8 mouse cellular contexts compared by ENCODE assay signal in the genomic region with DNA sequence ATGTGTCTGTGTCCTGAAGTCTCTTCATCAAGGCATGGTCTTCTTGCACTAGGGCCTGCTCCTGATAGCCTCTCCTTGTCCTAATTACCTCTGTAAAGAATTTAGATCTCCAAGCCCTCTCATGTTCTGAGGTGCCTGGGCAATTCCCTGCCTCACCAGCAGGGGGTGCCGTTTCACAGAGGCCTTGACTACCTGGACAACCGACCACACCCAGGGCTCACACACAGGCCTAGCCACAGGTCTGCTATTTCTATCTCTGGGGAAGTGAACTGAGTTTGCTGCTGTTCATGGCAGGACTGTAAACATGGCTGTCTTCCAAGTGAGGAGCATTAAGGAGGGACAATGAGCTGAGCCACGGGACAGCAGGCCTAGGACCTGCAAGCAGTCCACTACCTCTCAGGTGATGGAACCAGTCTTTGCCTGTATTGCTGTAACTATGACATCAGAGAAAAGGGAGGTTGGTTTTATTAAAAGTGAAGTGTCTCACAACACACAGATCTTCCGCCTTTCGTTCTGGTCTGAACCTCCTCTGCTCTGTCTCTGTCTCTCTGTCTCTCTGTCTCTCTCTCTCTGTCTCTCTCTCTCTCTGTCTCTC. TPM values are rescaled to one million over a fixed set of nuclear protein-coding genes. Genes with fewer than 3 reads are reported as not detected.
A peak's percentile ranks its signal among the peaks of the same experiment; 100 is the strongest.
DNase-seq lines count a peak whose midpoint lies in the region; ATAC-seq and TF ChIP-seq lines count a peak whose summit lies in the region.

No protein-coding gene starts in this region.

- peak in 1 of 2 experiments; percentile 52 for DNase-seq in left cerebral cortex, adult 2 months (ENCODE audit: extremely low spot score in 1 of 2, low spot score in 2 of 2)
- no peak for DNase-seq in left cerebral cortex, postnatal 14 days (ENCODE audit: low spot score in 2 of 2)
- DNase-seq in MEL-GATA-1-ER (ENCODE audit: extremely low read depth, low read depth) = peak; percentile 23
- peak; percentile 39 to 49 for DNase-seq in cerebellum, postnatal 14 days
- peak; percentile 72 for DNase-seq in heart, postnatal 4 days
- peak; percentile 68 to 89 for DNase-seq in spleen, postnatal 4 days (ENCODE audit: low spot score in 2 of 2)

- WGBS in liver, embryonic 15.5 days (ENCODE audit: insufficient replicate concordance) = 47% methylated on average over 5 of the region's 5 CpGs
- WGBS in forebrain, embryonic 12.5 days = 61% methylated on average over 5 of the region's 5 CpGs

- no peak overlapping the region for H3K4me3 ChIP-seq in left cerebral cortex, adult 2 months
- H3K4me3 ChIP-seq in liver, embryonic 15.5 days (replicated peaks) = no peak overlapping the region
- H3K4me3 ChIP-seq in forebrain, embryonic 12.5 days (replicated peaks) = no peak overlapping the region

- no peaks in the 10 kb centered on the region for H3K4me1 ChIP-seq in liver, embryonic 15.5 days (replicated peaks)
- H3K4me1 ChIP-seq in forebrain, embryonic 12.5 days = no peaks in the 10 kb centered on the region

- H3K27ac ChIP-seq in left cerebral cortex, adult 2 months = no peak overlapping the region
- 0 out of 2 replicates have a peak overlapping the region, but pooled peaks have one; percentile 6 for H3K27ac ChIP-seq in liver, embryonic 15.5 days (replicated peaks)
- no peak overlapping the region for H3K27ac ChIP-seq in forebrain, embryonic 12.5 days

- 0 out of 2 replicates have a peak, but pooled peaks have one; percentile 30 for ATAC-seq in liver, embryonic 15.5 days (ENCODE audit: insufficient read depth)
- ATAC-seq in forebrain, embryonic 12.5 days (ENCODE audit: low FRiP score) = no peak

- no peaks in the 10 kb centered on the region for H3K9me3 ChIP-seq in liver, embryonic 15.5 days (replicated peaks)
- peaks cover 4% of the 10 kb centered on the region; the same call in 1 of the 2 replicates for H3K9me3 ChIP-seq in forebrain, embryonic 12.5 days

- H3K9ac ChIP-seq in liver, embryonic 15.5 days = no peak overlapping the region
- H3K9ac ChIP-seq in forebrain, embryonic 12.5 days = no peak overlapping the region

- no peaks in the 10 kb centered on the region for H3K27me3 ChIP-seq in liver, embryonic 15.5 days
- H3K27me3 ChIP-seq in forebrain, embryonic 12.5 days = peaks cover 9% of the 10 kb centered on the region; the same call in 1 of the 2 replicates

- intact Hi-C loops in left cerebral cortex, adult 2 months (cut with DNase I) = no loop called here
- intact Hi-C loops in left cerebral cortex, postnatal 14 days (cut with DNase I) = loop anchor here (10.0 kb wide), 1 partner anchor 106 kb away; no protein-coding TSS in a partner anchor

- TF ChIP-seq CTCF in left cerebral cortex, adult 2 months (IDR thresholded peaks at IDR 0.05) = peak; percentile 80

- no peak overlapping the region for H3K4me2 ChIP-seq in liver, embryonic 15.5 days
- H3K4me2 ChIP-seq in forebrain, embryonic 12.5 days = no peak overlapping the region

- H3K36me3 ChIP-seq in liver, embryonic 15.5 days (replicated peaks) = no peaks in the 10 kb centered on the region
- no peaks in the 10 kb centered on the region for H3K36me3 ChIP-seq in forebrain, embryonic 12.5 days (replicated peaks)

RNA-seq across cellular contexts. Expression of gene Ets2, which starts 42.9 kb away (rescaled TPM):
- 10 to 100 TPM; 83.2 to 85.1 TPM for total RNA-seq in left cerebral cortex, adult 2 months (2021)
- total RNA-seq in left cerebral cortex, postnatal 14 days (2021) = 10 to 100 TPM; 53.0 to 59.9 TPM
- total RNA-seq in heart, postnatal 4 days (2021) = 100 to 1,000 TPM; 106 to 110 TPM
- polyA plus RNA-seq in liver, embryonic 15.5 days (2015; fragmentation: Nextera tagmentation; extraction: Ambion mirVana) = 11.7 and 13.1 TPM in 2 replicates
- polyA plus RNA-seq in forebrain, embryonic 12.5 days (2016; fragmentation: Nextera tagmentation; extraction: Ambion mirVana) = 15.4 and 17.2 TPM in 2 replicates

Comparison
In these comparisons a context has a peak if more than half of its experiments do, and no peak if none do; other contexts are left out.
1. DNase-seq: peak in MEL-GATA-1-ER (single experiment), cerebellum, postnatal 14 days (2 of 2), heart, postnatal 4 days (single experiment) and spleen, postnatal 4 days (2 of 2); none in left cerebral cortex, postnatal 14 days (0 of 2).